Mouse (Mus musculus): Measurements from ENCODE around the gene Reck. TPM values are rescaled to one million over a fixed set of nuclear protein-coding genes. Genes with fewer than 3 reads are reported as not detected.

Gene Reck
- polyA plus RNA-seq, 1 experiment from 2014 or later: 29.5 TPM

- DNase-seq (peak; percentile 94), ATAC-seq (ENCODE audit: insufficient read depth) (peak; percentile 74)
- Histone ChIP-seq H3K4me1 (ENCODE audit: insufficient read depth) (peaks cover 10% of the 10 kb centered on the region), H3K36me3 (ENCODE audit: insufficient read depth) (no peaks in the 10 kb centered on the region), H3K9me3 (ENCODE audit: low read depth, low read length) (no peaks in the 10 kb centered on the region), H3K9ac (peak overlapping the region; percentile 68), H3K27me3 (ENCODE audit: insufficient read depth, low read length) (no peaks in the 10 kb centered on the region), H3K4me3 (ENCODE audit: low read depth, low read length) (peak overlapping the region; percentile 65), H3K4me2 (peak overlapping the region; percentile 92), H3K27ac (ENCODE audit: low read depth) (peak overlapping the region; percentile 90)
- WGBS: under 1% methylated on average over 26 of the region's 26 CpGs
- no peak for TF ChIP-seq CTCF (IDR thresholded peaks at IDR 0.05; ENCODE audit: low read depth)
Observed at GRCm38 (mm10) chr4:43957846-43958461, 82.6 kb downstream of the Reck start.

- Histone ChIP-seq H3K4me1 (ENCODE audit: insufficient read depth) (peaks cover 13% of the 10 kb centered on the region), H3K4me2 (peak overlapping the region; percentile 92), H3K9me3 (ENCODE audit: low read depth, low read length) (no peaks in the 10 kb centered on the region), H3K4me3 (ENCODE audit: low read depth, low read length) (peak overlapping the region; percentile 3; the same call in 1 of the 2 replicates), H3K27ac (ENCODE audit: low read depth) (no peak overlapping the region), H3K27me3 (ENCODE audit: insufficient read depth, low read length) (no peaks in the 10 kb centered on the region), H3K36me3 (ENCODE audit: insufficient read depth) (no peaks in the 10 kb centered on the region), H3K9ac (no peak overlapping the region)
- ATAC-seq (ENCODE audit: insufficient read depth) (no peak), DNase-seq (no peak)
- TF ChIP-seq CTCF (IDR thresholded peaks at IDR 0.05; ENCODE audit: low read depth): no peak
- 49% methylated on average over 9 of the region's 9 CpGs for WGBS
Observed at GRCm38 (mm10) chr4:43959523-43960179, 84.3 kb downstream of the Reck start.

DNA sequence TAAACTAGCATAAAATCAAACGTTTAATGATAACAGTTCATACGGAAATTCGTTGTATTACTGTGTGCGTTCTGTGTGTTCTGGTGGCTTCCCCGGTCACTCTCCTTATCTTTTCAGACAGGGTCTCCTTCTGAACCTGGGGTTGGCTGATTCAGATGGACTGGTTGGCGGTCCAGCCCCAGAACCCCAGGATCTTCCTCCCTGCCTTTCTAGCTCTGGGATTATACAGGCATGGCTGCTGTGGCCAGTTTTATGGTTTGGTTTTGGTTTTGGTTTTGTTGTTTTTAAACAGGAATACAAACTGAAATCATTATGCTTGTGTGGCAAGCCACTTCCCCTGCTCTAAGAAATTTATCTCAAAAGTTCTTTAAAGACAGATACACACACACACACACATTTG is 84.9 kb downstream of the Reck start:
- Histone ChIP-seq H3K27ac (ENCODE audit: low read depth) (no peak overlapping the region), H3K4me3 (ENCODE audit: low read depth, low read length) (no peak overlapping the region), H3K9me3 (ENCODE audit: low read depth, low read length) (no peaks in the 10 kb centered on the region), H3K4me1 (ENCODE audit: insufficient read depth) (peaks cover 18% of the 10 kb centered on the region), H3K36me3 (ENCODE audit: insufficient read depth) (no peaks in the 10 kb centered on the region), H3K9ac (no peak overlapping the region), H3K27me3 (ENCODE audit: insufficient read depth, low read length) (no peaks in the 10 kb centered on the region), H3K4me2 (peak overlapping the region; percentile 92)
- ATAC-seq (ENCODE audit: insufficient read depth) (no peak), DNase-seq (no peak)
- 81% methylated on average over 6 of the region's 6 CpGs for WGBS
- no peak for TF ChIP-seq CTCF (IDR thresholded peaks at IDR 0.05; ENCODE audit: low read depth)

DNA sequence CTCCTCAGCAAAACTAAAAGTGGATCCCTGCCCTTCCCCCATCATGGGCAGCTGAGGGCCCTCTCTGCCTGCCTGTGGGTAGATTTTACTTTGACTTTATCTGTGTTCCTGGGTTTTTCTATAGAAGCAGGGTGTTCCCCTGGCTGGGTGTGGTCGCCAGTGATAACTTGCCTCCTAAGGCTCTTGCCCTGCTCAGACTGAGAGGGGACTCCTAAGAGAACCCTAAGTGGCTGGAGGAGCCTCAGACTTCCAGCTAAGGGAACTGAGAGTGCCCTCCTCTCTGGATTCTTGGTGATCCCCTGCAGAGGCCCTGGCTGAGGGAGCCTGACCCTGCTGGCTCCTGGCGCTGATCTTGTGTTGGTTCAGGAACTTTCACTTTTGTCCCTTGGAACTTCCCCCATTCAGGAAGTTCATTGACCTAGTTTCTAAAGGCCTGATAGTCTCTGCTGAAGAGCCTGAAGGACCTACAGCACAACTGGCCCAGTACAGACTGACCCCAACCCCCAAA is 89.0 kb downstream of the Reck start:
- 38% methylated on average over 2 of the region's 2 CpGs for WGBS
- no peak overlapping the region; the same call in 1 of the 2 replicates for H3K4me2 ChIP-seq
- ATAC-seq (ENCODE audit: insufficient read depth) (no peak), DNase-seq (no peak)
- peaks cover 18% of the 10 kb centered on the region; the same call in 1 of the 2 replicates for H3K4me1 ChIP-seq (ENCODE audit: insufficient read depth)
- H3K4me3 ChIP-seq (ENCODE audit: low read depth, low read length): no peak overlapping the region
- H3K36me3 ChIP-seq (ENCODE audit: insufficient read depth): no peaks in the 10 kb centered on the region
- H3K27ac ChIP-seq (ENCODE audit: low read depth): peak overlapping the region; percentile 21; the same call in 1 of the 2 replicates
- H3K9me3 ChIP-seq (ENCODE audit: low read depth, low read length): no peaks in the 10 kb centered on the region
- H3K9ac ChIP-seq: no peak overlapping the region
- no peak for TF ChIP-seq CTCF (IDR thresholded peaks at IDR 0.05; ENCODE audit: low read depth)
- H3K27me3 ChIP-seq (ENCODE audit: insufficient read depth, low read length): no peaks in the 10 kb centered on the region

GRCm38 (mm10) chr4:43964951-43965684 is 89.8 kb downstream of the Reck start:
- no peak overlapping the region for H3K4me3 ChIP-seq (ENCODE audit: low read depth, low read length)
- TF ChIP-seq CTCF (IDR thresholded peaks at IDR 0.05; ENCODE audit: low read depth): no peak
- peaks cover 18% of the 10 kb centered on the region; the same call in 1 of the 2 replicates for H3K4me1 ChIP-seq (ENCODE audit: insufficient read depth)
- 35% methylated on average over 4 of the region's 4 CpGs for whole genome bisulfite sequencing
- no peaks in the 10 kb centered on the region for H3K27me3 ChIP-seq (ENCODE audit: insufficient read depth, low read length)
- H3K9me3 ChIP-seq (ENCODE audit: low read depth, low read length): no peaks in the 10 kb centered on the region
- ATAC-seq (ENCODE audit: insufficient read depth) (no peak; the same call in 1 of the 2 replicates), DNase-seq (no peak)
- no peaks in the 10 kb centered on the region for H3K36me3 ChIP-seq (ENCODE audit: insufficient read depth)
- no peak overlapping the region for H3K4me2 ChIP-seq
- no peak overlapping the region for H3K9ac ChIP-seq
- peak overlapping the region; percentile 38; the same call in 1 of the 2 replicates for H3K27ac ChIP-seq (ENCODE audit: low read depth)

- WGBS: 67% methylated on average over 7 of the region's 7 CpGs
- no peak for ATAC-seq (ENCODE audit: insufficient read depth)
- H3K9me3 ChIP-seq (ENCODE audit: low read depth, low read length): no peaks in the 10 kb centered on the region
- no peak overlapping the region for H3K4me2 ChIP-seq
- no peak for TF ChIP-seq CTCF (IDR thresholded peaks at IDR 0.05; ENCODE audit: low read depth)
- H3K27ac ChIP-seq (ENCODE audit: low read depth): no peak overlapping the region
- H3K36me3 ChIP-seq (ENCODE audit: insufficient read depth): peaks cover 5% of the 10 kb centered on the region; the same call in 1 of the 2 replicates
- no peak overlapping the region for H3K9ac ChIP-seq
- H3K27me3 ChIP-seq (ENCODE audit: insufficient read depth, low read length): no peaks in the 10 kb centered on the region
- H3K4me3 ChIP-seq (ENCODE audit: low read depth, low read length): no peak overlapping the region
- DNase-seq: no peak
- peaks cover 18% of the 10 kb centered on the region; the same call in 1 of the 2 replicates for H3K4me1 ChIP-seq (ENCODE audit: insufficient read depth)
Observed at GRCm38 (mm10) chr4:43965856-43966535, 90.7 kb downstream of the Reck start.
